In genomic region chr1:105663962-105664812, GRCm38 (mm10) we compare ENCODE assay signal across 8 mouse cellular contexts. TPM values are rescaled to one million over a fixed set of nuclear protein-coding genes. Genes with fewer than 3 reads are reported as not detected.
DNase-seq lines count a peak whose midpoint lies in the region; ATAC-seq and TF ChIP-seq lines count a peak whose summit lies in the region.

No protein-coding gene starts in this region.

- intact Hi-C loops in left cerebral cortex, postnatal 4 days (cut with DNase I): loop anchor here (5.0 kb wide), 1 partner anchor 48 kb away; no protein-coding TSS in a partner anchor

- H3K4me2 ChIP-seq in liver, postnatal 0 days (ENCODE audit: low read depth, low read length): peak overlapping the region; percentile 84

- peaks cover 3% of the 10 kb centered on the region; the same call in 1 of the 2 replicates for H3K4me1 ChIP-seq in embryonic fibroblast, embryonic 13.5 days (ENCODE audit: control insufficient read depth, insufficient read depth, low read length)
- H3K4me1 ChIP-seq in liver, postnatal 0 days (ENCODE audit: insufficient read depth): peaks cover 21% of the 10 kb centered on the region

- WGBS in liver, postnatal 0 days (ENCODE audit: insufficient replicate concordance): under 1% methylated on average over 68 of the region's 68 CpGs

- no peak for TF ChIP-seq CTCF in embryonic fibroblast, embryonic 13.5 days (IDR thresholded peaks at IDR 0.05; ENCODE audit: borderline replicate concordance, insufficient read depth, low read length)
- no peak for TF ChIP-seq CTCF in liver, postnatal 0 days (IDR thresholded peaks at IDR 0.05; ENCODE audit: low read depth)

- TF ChIP-seq POLR2A in embryonic fibroblast, embryonic 13.5 days (IDR thresholded peaks at IDR 0.05; ENCODE audit: low read depth, low read length): no peak

- no peak for TF ChIP-seq EP300 in liver, postnatal 0 days (IDR thresholded peaks at IDR 0.05; ENCODE audit: low read depth)

- no peaks in the 10 kb centered on the region for H3K27me3 ChIP-seq in liver, postnatal 0 days (ENCODE audit: insufficient read depth, low read length)

- H3K9me3 ChIP-seq in liver, postnatal 0 days (ENCODE audit: low read length): no peaks in the 10 kb centered on the region

- no peaks in the 10 kb centered on the region for H3K36me3 ChIP-seq in liver, postnatal 0 days (replicated peaks; ENCODE audit: insufficient read depth, low read length)

- peak overlapping the region; percentile 95 for H3K9ac ChIP-seq in liver, postnatal 0 days (replicated peaks)

- peak; percentile 7 to 16 for DNase-seq in left cerebral cortex, adult 18-20 months (ENCODE audit: low spot score in 2 of 2)
- no peak for DNase-seq in left cerebral cortex, postnatal 4 days
- peak; percentile 25 for DNase-seq in MN1 (ENCODE audit: low spot score)
- peak; percentile 35 for DNase-seq in liver, postnatal 0 days
- peak; percentile 38 for DNase-seq in right cerebral cortex, postnatal 4 days
- no peak for DNase-seq in natural killer cell, adult 2 months (ENCODE audit: low spot score in 2 of 2)

- peak; percentile 22 for ATAC-seq in inflammation-experienced regulatory T-cells, adult 6 months
- ATAC-seq in liver, postnatal 0 days: peak; percentile 48

- H3K4me3 ChIP-seq in embryonic fibroblast, embryonic 13.5 days (ENCODE audit: insufficient read depth, low read length): peak overlapping the region; percentile 83
- peak overlapping the region; percentile 95 for H3K4me3 ChIP-seq in liver, postnatal 0 days (ENCODE audit: low read depth, low read length)

- H3K27ac ChIP-seq in embryonic fibroblast, embryonic 13.5 days (ENCODE audit: insufficient read depth, low read length): no peak overlapping the region
- peak overlapping the region; percentile 89 for H3K27ac ChIP-seq in liver, postnatal 0 days (ENCODE audit: low read depth)

RNA-seq across cellular contexts. Expression of gene Relch, which starts 0.5 kb away (rescaled TPM):
- 10 to 100 TPM; 93.7 to 96.1 TPM for total RNA-seq in left cerebral cortex, adult 18-20 months (2021)
- total RNA-seq in left cerebral cortex, postnatal 4 days (2021): 100 to 1,000 TPM; 117 to 119 TPM
- polyA plus RNA-seq in embryonic fibroblast, embryonic 13.5 days (2011; ENCODE audit: insufficient read length, low read depth, missing spikeins): 40.4 and 45.4 TPM in 2 replicates
- polyA plus RNA-seq in inflammation-experienced regulatory T-cells, adult 6 months (2017; shearing (Covaris generic)): 10 to 100 TPM; 35.8 to 48.0 (median 45.4) TPM
- 10.5 and 11.5 TPM in 2 replicates for polyA plus RNA-seq in liver, postnatal 0 days (2015; fragmentation: Nextera tagmentation; extraction: Ambion mirVana)

RNA-seq across cellular contexts. Expression of gene Pign, which starts 0.7 kb away (rescaled TPM):
- 10 to 100 TPM; 15.2 to 16.0 TPM for total RNA-seq in left cerebral cortex, adult 18-20 months (2021)
- total RNA-seq in left cerebral cortex, postnatal 4 days (2021): 10 to 100 TPM; 15.6 to 20.4 TPM
- 49.3 and 53.2 TPM in 2 replicates for polyA plus RNA-seq in embryonic fibroblast, embryonic 13.5 days (2011; ENCODE audit: insufficient read length, low read depth, missing spikeins)
- polyA plus RNA-seq in inflammation-experienced regulatory T-cells, adult 6 months (2017; shearing (Covaris generic)): 10 to 100 TPM; 18.2 to 23.2 (median 22.6) TPM
- 2.5 and 3.4 TPM in 2 replicates for polyA plus RNA-seq in liver, postnatal 0 days (2015; fragmentation: Nextera tagmentation; extraction: Ambion mirVana)

Comparison
In these comparisons a context has a peak if more than half of its experiments do, and no peak if none do; other contexts are left out.
1. DNase-seq: peak in left cerebral cortex, adult 18-20 months (2 of 2), MN1 (single experiment), liver, postnatal 0 days (single experiment) and right cerebral cortex, postnatal 4 days (single experiment); none in left cerebral cortex, postnatal 4 days (single experiment) and natural killer cell, adult 2 months (0 of 2).